Mouse (Mus musculus) layer of hippocampus, postnatal 36 days (tissue): Measurements from ENCODE around the gene Pax2. TPM values are rescaled to one million over a fixed set of nuclear protein-coding genes. Genes with fewer than 3 reads are reported as not detected.

Experiments used
- DNase-seq, 2 experiments: peaks; one replicate each; pipeline ENCODE4 v3.0.0; 2022
- total RNA-seq, 2 experiments: library from RNA; stranded (reverse); gene quantifications; 2 replicates each; pipeline ENCODE4 v1.2.3; 2021

The Pax2 gene
- total RNA-seq = under 1 TPM; 0.32 to 0.35 TPM

DNA sequence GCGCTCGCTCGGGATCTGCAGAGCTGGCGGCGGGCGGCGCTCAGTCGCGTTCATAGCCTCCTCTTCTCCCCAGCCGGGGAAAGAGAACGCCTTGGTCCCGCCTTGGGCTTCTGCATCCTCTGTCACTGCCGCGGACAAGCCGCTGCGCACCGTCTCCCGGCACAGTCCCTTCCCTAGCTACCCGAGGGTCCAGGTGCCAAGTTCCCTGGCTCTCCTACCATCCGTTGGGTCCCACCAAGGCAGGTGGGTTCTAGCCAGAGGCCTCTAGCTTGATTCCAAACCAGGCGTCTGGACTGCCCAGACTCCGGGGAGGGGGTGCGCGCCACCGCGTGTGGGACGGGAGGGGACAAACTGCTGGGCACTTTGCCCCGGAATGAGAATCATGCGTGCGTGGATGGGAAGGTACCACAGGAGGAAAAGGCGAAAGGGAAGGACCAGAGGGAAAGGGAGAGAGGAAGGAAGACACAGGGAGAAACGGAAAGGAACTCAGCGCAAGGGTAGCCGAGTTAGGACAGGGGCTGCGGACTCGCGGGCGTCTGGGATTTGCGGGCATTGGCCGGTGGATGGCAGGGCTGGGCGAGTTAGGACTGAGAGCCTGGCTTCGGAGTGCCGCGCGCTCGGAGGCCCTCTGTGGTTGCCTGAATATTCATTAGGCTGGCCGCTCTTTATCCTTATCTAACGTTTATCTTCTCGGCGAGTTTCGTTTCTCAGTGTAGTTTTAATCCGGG is at the start of gene Pax2:
Pax2 (plus strand) TSS at position 353 of the 728 bp plus-strand sequence.
- no peak for DNase-seq

DNA sequence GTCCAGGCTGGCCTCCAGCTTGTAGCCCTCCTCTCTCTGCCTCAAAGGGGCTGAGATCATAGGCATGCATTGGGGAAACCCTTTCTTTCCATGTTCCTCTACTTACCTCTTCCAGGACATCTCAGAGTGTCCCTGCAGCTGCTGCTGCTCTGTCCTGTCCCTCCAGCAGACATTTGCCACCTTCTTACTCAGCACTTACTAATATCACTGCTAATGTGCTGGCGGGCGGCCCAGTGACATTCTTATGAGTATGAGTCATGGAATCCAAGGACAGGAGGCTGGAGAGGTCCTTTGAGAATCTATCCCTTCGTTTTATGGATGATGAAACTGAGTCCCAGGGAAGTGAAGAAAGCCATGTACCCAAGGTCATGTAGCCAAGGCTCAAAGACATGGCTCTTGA is 47.0 kb upstream of the Pax2 start:
- no peak for DNase-seq

DNA sequence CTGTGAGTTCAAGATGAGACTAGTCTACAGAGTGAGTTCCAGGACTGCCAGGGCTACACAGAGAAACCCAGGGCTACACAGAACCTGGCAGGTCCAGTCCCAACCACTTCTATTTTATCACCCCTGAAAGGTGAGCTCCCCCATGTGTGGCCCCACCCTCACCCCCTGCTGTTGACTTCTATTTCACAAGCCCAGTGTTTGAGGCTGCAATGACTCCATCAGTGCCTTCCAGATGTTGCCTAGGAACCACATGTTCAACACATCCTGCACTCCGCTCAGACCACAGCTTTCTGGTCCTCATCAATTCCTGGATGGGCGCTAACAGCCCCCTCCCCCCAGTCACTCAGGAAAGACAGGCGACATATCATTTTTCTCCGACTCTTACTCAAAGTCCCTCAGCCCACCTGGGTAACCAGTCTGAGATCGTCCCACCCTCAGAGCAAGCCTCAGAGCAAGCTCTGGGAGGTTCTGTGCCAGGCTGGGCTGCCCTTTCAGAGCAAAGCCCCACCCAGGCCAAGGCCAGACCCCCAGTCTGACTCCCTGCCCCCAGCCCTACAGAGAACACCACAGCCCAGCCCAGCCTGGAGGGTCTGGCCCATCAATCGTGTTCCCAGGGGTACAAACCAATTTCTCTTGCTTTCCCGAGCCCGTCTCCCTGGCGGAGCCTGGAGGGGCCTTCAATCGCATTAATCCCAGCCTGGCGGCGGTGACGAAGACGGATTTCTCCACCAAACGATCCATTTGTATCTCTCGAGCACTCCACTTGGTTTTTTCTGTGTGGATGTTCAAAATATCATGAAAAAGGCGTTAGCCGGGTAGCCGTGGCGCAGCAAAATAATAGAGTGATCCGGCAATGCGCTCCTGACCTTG is 38.9 kb upstream of the Pax2 start:
- no peak for DNase-seq

DNA sequence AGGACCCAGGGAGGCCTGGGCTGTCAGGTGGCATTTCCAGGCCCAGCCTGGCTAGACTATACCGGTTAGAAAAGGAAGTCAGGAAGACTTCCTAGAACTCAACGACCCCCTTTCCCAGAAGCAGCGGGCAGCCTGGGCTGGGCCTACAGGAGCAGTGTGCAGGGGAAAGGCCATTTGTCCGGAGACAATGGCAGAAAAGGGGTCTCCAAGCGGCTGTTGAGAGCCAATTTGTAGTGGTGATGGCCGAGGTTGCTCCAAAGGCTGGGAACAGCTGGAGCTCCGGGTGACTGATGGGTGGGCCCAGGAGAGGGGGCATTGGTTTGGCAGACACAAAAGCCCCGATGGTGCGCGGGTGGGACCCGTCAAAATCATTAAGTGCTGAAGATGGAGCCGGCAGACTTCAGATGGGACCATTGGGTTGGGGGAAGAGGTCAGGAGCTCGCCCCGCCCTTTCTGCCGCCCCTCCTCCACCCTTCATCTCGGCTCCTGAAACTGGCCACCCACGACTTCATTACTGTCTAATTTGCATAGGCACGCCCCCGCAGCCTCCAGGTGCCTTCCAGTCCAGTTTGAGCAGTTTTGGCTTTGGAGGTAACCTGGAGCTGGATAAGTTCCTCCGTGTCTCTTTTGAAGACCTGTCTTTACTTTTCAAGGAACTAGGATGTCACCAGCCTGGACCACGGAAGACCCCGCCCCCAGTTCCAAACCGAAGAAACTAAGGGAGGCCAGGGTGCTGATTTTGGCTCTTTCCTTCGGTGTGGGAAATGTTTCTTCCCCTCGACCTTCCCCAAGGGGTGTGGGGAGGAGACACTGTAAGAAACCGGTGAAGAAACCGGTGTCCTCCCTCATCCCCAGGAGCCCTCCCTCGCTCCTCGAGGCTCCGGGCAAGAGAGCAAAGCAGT is 36.3 kb upstream of the Pax2 start:
- no peak for DNase-seq

DNA sequence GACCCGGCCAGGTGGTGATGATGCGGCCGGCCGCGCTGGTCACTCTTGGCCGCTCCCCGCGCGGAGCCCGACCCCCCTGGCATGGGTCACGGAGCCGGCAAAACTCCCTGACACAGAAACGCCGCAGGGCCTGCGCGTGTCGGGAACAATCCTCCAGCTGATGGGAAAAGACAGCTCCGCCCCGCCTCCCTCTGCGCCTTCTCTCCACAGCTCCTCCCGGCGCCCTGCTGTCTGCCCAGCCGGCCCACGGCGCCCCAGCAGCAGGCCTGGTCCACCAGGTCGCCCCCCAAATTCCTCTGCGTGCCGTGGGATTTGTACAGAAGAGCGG is 35.7 kb upstream of the Pax2 start:
- DNase-seq = no peak

DNA sequence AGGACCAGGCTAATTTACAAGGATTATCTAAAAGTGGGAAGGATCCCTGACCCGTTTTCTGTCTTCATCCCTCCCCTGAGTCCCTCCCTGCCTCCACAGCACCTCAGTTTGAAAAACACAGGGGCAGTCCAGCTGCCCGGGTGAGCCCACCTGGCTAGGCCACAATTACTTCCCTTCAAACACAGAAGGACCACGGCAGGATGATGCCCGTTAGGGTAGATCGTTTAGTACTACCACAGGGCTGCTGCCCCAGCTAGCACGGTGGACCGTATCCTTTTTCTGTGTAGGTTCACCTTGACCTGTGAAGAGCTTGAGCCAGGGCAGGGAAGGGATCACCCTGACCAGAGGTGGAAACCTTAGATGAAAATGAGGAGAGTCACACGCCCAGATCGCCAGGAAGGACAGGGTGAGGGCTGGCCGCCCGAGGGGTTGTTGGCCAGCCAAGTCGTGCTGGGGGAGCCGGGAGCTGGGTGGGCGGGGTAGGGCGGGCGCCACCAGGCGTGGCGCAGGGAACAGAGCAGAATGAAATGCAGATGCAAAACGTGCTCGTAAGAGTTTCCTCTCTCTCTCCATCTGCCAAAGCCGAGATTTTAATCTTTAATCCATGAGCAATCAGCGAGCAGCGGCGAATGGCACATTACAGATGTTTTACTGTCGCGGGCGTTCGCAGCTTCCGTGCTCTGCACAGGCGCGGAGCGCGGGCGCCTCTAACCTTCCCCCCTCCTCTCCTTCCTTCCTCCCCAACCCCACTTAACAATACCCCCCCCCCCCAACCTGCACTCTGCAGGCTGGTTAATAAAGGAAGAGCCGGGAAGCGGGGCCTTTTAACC is 32.0 kb upstream of the Pax2 start:
- no peak for DNase-seq

DNA sequence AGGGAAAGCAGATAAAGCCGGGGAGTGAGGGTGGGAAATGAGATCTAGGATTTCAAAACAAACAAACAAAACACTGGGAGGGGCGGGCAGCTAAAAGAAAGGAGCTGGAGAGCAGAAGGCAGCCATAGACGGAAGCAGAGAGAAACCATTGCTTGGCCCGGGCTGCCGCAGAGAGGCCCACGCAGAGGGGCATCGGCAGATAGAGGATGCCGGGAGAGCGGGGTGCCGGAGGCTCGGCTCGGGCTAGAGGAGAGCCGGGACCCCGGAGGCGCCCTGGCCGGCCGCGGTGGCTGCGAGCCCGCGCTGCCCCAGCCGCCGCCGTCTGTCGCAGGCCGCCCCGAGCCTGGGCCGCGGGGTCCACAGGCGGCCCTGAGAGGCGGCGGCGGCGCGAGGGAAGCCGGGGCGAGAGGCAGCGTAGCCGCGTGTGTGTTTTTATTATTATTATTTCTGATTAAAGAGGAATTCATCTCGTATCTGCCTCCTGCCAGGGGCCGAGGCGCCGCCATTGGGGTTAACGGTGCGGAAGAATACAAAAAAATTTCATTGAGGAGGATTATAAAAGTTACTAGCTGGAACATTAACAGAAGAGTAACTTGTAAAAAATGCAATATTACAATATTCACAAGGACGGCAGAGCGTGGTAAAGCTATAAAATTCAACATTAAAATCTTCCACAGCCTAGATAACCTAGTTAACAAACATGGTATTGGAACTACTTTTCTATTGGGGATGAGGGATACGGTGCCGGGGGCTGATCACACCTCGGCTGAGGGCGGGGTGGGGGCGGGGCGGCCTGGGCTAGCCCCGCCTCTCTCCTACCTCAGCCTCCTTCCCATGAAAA is 29.7 kb upstream of the Pax2 start:
- peak; percentile 27 to 30 for DNase-seq

DNA sequence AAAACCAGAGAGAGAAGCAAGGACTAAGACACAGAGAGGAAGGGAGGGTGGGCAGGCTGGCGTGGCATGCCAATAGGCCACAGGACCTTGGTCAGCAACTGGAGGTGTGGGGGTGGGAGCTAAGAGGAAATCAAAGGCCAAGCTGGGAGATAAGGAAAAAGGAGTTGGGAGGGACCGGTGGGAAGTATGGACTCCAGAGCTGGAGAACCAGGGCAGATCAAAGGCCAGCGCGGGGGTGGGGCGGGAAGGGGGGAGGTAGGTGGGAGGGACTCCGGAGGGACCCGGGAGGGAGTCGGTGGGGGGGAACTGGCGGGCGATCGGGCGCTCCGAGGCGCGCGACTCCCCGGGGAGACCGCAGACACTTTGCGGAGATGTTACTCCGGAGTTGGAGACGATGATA is 21.7 kb upstream of the Pax2 start:
- no peak for DNase-seq

DNA sequence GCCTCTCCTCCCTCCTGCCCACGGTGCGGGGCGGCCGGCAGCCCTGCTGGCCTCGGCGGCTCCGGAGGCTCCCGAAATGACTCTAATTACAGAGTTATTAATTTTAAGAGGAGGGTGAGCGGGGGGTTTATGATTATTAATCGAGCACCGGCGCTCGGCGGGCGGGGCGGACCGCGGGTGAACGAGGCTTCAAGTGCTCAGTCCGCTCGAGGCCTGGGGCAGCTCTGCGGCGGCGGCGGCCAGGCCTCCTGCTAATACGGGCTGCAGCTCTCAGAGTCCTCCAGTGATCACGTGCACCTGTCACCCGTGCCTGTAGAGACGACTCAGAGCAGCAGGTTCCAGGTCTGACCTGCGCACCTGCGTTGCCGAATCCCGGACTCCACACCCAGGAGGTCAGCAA is 21.2 kb upstream of the Pax2 start:
- DNase-seq = no peak

DNA sequence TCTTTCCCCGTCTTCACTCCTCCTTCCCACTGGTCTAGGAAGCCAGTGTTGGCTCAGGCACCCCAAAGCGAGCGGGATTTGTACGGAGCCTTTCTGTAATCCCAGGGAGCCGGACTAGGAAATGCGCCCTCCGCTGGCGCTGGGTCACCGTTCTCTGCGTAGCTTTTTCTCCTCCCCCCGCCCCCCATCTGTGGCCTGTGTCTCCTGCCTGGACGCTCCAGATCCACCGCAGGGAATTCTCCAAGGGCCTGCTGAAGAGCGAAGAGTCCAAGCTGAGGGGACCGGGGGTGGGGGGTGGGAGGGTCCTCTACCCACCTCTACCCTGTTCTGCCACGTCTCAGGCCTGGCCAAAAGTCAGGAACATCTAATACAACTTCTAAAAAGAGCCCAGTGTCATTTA is 15.5 kb upstream of the Pax2 start:
- no peak for DNase-seq

DNA sequence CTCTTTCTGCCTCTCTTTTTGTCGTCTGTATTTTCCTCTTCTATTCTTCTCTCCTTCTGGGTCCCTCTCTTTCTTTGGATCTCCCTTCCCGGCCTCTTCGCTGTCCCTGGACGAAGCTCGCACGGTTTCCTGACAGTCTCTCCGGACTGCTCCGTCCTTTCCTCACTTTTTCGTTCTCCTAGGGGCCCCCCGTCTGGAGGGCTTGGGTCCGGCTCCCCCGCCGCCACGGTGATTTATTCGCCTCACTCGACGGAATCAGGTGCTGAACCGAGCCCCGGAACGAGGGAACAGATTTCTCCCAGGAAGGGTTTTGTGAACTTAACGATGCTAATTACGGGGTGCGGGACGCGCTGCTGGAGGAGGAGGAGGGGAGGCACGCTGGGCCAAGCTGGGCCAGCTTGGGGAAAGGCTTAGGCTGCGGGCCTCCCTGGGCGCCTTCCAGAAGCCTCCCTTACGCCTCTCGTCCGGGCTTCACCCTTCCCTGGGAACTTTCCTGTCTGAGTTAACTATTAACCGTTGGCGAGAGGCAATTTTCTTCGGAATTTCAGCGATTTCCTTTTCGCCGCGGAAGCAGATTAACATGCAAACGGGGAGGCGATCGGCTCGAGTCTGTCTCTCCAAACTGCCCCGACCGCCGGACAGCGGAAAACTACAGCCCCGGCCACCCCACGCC is 14.6 kb upstream of the Pax2 start:
- DNase-seq = no peak

DNA sequence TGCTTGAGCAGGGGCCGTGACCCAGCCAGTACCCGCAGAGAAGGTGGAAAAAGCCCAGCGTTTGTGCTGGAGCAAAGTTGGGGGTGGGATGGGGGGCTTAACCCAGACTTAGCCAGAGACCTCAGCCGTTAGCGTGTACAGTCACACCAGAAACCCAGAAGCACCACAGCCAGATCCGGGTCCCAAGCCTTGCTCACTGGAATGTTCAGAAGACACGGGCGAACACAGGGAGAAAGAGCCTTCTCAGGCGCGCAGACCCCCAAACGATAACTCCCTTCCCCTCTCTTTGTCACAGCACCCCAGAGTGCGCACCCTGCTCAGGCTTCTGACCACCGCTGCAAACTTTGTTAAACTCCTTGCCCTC is 14.1 kb upstream of the Pax2 start:
- DNase-seq = no peak

DNA sequence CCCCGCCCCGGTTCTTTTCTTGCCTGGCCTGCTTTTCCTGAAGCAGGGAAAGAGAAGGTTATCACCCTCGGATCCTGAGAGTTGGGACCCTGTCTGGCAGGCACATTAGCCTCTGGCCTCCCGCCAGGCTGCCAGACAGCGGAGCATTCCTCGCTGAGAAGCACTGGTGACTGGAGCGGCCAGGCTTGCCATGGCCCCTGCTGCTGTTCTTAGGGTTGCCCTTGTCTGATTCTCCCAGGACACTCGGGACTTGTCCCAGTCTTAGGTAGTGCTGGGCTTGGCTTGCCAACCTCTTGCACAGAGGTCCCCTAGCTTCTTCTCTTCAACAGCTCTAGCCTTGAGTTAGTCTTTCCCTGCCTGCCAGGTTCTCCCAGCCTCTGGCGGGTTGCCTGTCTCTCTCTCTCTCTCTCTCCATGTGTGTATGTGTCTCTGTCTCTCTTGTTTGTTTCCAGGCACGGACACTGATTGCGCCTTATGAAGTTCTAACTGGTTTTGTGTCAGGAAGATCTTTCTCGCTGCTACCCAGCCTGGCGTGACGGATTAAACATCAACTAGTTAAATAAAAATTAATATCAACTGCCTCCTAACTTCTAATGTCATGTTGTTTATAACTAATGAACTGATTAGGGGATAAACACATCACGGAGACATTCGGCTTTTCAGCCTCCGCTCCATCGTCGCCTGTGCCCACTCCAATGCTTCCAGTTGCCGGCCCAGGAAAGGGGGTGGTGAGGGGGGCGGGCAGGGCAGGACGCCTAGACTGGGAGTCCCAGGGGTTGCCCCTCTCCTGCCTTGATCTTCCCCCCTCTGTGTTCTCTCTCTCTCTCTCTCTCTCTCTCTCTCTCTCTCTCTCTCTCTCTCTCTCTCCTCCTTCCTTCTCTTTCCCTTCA is 13.5 kb upstream of the Pax2 start:
- no peak for DNase-seq

DNA sequence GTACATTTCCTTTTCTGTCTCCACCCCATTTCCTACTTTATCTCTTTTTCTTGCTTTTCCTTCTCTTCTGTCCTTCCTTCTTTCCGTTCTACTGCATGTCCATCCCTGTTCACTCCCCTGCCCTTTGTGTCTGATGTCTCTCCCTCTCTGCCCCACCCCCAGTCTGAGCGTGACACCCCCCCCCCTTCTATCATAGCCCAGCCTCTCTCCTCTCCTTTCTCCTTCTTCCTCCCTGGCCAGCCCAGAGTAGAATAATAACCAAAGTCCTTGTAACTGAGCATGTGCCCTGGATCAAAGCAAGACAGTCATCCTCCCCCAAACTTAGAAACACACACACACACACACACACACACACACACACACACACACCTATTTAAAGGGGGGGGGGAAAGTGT is 12.8 kb upstream of the Pax2 start:
- DNase-seq = no peak

DNA sequence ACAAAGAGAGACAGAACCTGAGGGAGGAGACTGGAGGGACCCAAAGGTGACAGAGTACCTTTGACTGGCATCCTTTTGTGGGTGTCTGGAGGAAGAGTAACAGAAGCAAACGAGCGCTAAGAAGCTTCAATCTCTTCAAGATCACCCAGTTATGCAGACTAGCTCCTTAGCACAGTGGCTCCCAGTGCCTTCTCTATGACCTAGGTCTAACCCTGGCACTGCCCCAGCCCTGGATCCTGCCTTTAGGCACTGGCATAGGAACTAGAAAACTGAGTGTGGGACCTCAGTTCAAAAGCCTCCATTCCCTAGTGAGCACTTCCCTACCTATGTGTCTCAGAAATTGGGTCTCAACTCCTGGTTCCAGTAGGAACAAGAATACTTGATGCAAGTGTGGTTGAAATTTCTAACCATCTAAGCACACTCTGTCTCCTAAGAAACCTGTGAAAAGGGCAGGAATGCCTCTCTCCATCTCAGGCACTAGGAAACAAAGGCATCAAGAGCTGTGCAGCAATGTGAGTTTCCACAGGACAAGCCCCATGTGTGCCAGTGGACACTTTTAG is 11.8 kb upstream of the Pax2 start:
- DNase-seq = no peak

DNA sequence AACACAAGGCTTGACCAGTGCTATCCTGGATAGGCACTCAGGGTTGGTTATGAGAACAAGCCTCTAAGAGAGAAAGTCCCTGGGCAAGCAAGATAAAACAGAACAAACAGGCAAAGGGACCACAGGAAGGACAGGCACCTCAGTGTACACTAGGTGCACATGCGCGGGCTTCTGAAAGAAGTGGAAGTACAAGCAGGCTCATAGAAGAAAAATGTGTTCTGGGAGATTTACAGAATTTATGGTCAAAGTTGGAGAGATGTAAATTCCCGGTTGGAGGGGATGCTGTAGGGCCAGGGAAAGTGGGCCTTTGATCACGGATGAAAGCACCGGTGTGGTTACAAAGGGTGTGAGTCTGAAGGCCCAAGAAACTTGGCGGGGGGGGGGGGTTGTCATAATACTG is 10.1 kb upstream of the Pax2 start:
- DNase-seq = no peak

DNA sequence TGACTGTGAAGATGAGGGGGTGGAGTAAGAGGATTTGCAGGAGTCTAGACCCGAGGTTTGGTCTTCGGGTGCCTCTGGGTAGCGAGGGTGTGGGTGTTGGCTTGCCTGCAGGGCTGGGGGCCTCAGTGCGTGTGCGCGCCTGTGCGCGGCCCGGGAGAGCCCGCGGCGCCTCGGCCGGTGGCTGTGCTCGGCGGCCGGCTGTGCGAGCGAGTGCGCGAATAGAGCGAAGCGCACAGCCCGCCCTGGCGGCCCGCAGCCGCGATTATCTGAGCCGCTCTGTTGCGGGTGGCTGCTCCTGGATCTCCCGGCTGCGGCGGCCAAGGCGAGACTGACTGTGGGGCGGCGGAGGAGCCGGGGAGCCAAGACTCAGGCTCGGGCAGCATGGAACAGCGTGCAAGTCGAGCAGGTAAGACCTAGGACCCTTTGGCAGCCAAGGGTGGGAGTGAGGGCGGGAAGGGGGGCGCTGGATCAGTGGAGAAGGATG is 9.3 kb upstream of the Pax2 start:
- no peak for DNase-seq

DNA sequence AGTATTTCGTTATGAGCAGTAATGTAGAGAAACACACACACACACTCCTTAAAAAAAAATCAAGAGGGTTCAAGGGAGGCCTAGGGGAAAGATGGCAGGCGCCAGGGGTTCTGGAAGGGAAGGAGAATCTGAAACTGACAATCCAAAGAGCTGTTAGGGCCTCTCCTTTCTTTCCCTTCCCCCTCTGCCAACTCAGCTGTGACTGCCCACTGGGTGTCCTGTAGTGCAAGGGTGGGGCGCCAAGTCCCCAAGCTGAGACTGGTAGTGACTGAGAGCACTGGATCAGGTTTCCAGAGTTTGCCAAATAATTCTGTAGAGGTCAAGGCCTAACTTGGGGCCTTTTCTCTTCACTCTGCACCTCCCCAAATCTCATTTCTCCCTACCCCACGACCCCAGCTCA is 8.4 kb upstream of the Pax2 start:
- DNase-seq = no peak

DNA sequence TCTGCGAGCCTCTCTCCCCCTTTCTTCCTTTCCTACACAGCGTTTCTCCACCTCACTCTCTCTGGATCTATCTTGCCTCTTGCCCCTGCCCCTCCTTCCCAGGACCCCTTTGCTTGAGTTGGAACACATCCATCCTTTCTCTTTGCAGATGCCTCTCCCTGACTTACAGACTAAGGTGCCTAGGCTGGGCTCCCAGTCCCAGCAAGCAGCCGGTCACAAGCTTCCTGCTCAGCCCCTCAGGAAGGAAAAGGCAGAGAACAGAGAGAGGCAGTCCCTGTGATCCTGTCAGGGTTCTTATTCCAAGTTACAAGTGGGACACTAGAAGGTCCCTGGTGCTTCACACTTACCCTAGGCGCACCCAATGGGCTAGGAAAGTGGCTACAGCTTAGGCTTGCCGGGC is 7.6 kb upstream of the Pax2 start:
- DNase-seq = no peak
